Mouse (Mus musculus) lung, postnatal 0 days (tissue): ENCODE data around the gene Cxcl9. TPM values are rescaled to one million over a fixed set of nuclear protein-coding genes. Genes with fewer than 3 reads are reported as not detected.

ENCODE experiments used
- ATAC-seq: fragments of 200-750 bp; cut with Nextera tagmentation; 2 replicates; pipeline ENCODE4 v1.8.0; 2017; ENCODE audit warnings: moderate library complexity
- DNase-seq: peaks from one replicate; pipeline ENCODE4 v3.0.0-alpha.2; 2016; ENCODE audit warnings: low spot score
- H3K27ac ChIP-seq: fragments of 300-500 bp; sonication (generic); 2 replicates; pipeline ENCODE4 v1.5.1; 2014; ENCODE audit warnings: antibody characterized with exemption, mild to moderate bottlenecking, low read length, mixed read lengths
- H3K27me3 ChIP-seq: fragments of 300-500 bp; sonication (generic); replicated peaks from 2 replicates; pipeline ENCODE4 v1.6.1; 2014; ENCODE audit warnings: low read length, mixed read lengths; ENCODE audit not compliant: insufficient read depth
- H3K36me3 ChIP-seq: fragments of 300-500 bp; sonication (generic); 2 replicates; pipeline ENCODE4 v1.6.1; 2014; ENCODE audit warnings: low read length, mixed read lengths; ENCODE audit not compliant: insufficient read depth
- H3K4me1 ChIP-seq: fragments of 300-500 bp; sonication (generic); 2 replicates; pipeline ENCODE4 v1.6.1; 2014; ENCODE audit warnings: antibody characterized with exemption, low read depth, low read length, mixed read lengths; ENCODE audit not compliant: insufficient read depth
- H3K4me2 ChIP-seq: fragments of 300-500 bp; sonication (generic); replicated peaks from 2 replicates; pipeline ENCODE4 v1.6.1; 2014; ENCODE audit warnings: low read depth, mild to moderate bottlenecking, low read length, moderate library complexity, mixed read lengths
- H3K4me3 ChIP-seq: fragments of 300-500 bp; sonication (generic); 2 replicates; pipeline ENCODE4 v1.5.1; 2014; ENCODE audit warnings: low read depth, low read length
- H3K9ac ChIP-seq: fragments of 300-500 bp; sonication (generic); replicated peaks from 2 replicates; pipeline ENCODE4 v1.6.1; 2014; ENCODE audit warnings: low read depth, mild to moderate bottlenecking
- H3K9me3 ChIP-seq: fragments of 300-500 bp; sonication (generic); 2 replicates; pipeline ENCODE4 v1.6.1; 2016; ENCODE audit warnings: low read length, mixed read lengths
- CTCF ChIP-seq: IDR thresholded peaks from 2 replicates; pipeline ENCODE4 v1.5.1; 2016; ENCODE audit warnings: antibody characterized with exemption, mild to moderate bottlenecking
- EP300 ChIP-seq: IDR thresholded peaks from 2 replicates; pipeline ENCODE4 v1.6.1; 2016; ENCODE audit warnings: antibody characterized with exemption, mild to moderate bottlenecking, control low read depth
- WGBS: fragments of 180-500 bp; shearing (Covaris S2); extraction: QIAGEN DNeasy Blood & Tissue Kit; methylation state at CpG from one replicate; pipeline ENCODE4 v1.1.7; 2014; 5-methylcytosine and 5-hydroxymethylcytosine counted together
- polyA plus RNA-seq: library from polyadenylated mRNA; unstranded; fragments of >200 nt; fragmentation: Nextera tagmentation; extraction: Ambion mirVana; gene quantifications from 2 replicates; pipeline ENCODE4 v1.2.1, GENCODE M21; 2015

The Cxcl9 gene
- polyA plus RNA-seq, 1 experiment from 2014 or later, result not detected

GRCm38 (mm10) chr5:92348794-92349413 is 21.0 kb upstream of the Cxcl9 start, which contains the start of gene Cxcl10:
TSS of gene Cxcl10 (minus strand) at chr5:92348889.
- TF ChIP-seq CTCF (no peak), EP300 (no peak)
- DNase-seq, result peak; percentile 73
- WGBS, result 11% methylated on average over 14 of the region's 14 CpGs

GRCm38 (mm10) chr5:92345006-92345405 is 17.1 kb upstream of the Cxcl9 start:
- Histone ChIP-seq H3K27me3 (no peaks in the 10 kb centered on the region), H3K4me1 (peaks cover 4% of the 10 kb centered on the region; the same call in 1 of the 2 replicates), H3K4me3 (no peak overlapping the region), H3K27ac (no peak overlapping the region), H3K9me3 (no peaks in the 10 kb centered on the region), H3K4me2 (no peak overlapping the region), H3K9ac (no peak overlapping the region), H3K36me3 (no peaks in the 10 kb centered on the region)
- 83% methylated on average over 8 of the region's 8 CpGs for WGBS
- DNase-seq (no peak), ATAC-seq (no peak)
- TF ChIP-seq CTCF (no peak), EP300 (no peak)

More at GRCm38 (mm10) chr5:92348794-92349413, 21.0 kb upstream of the Cxcl9 start, which contains the start of gene Cxcl10:
- peak within 1 kb of the TSS; percentile 57 for H3K4me2 ChIP-seq
- H3K27me3 ChIP-seq, result no peaks in the 10 kb centered on the region
- no peak within 1 kb of the TSS for H3K27ac ChIP-seq
- peaks cover 4% of the 10 kb centered on the region; the same call in 1 of the 2 replicates for H3K4me1 ChIP-seq
- peak within 1 kb of the TSS; percentile 19; the same call in 1 of the 2 replicates for H3K9ac ChIP-seq
- H3K9me3 ChIP-seq, result no peaks in the 10 kb centered on the region
- H3K36me3 ChIP-seq, result no peaks in the 10 kb centered on the region
- ATAC-seq, result peak; percentile 76
- H3K4me3 ChIP-seq, result peak within 1 kb of the TSS; percentile 28

GRCm38 (mm10) chr5:92340606-92341005 is 12.7 kb upstream of the Cxcl9 start:
- H3K27ac ChIP-seq, result no peak overlapping the region
- no peaks in the 10 kb centered on the region for H3K9me3 ChIP-seq
- WGBS, result 66% methylated on average over 4 of the region's 4 CpGs
- TF ChIP-seq EP300, result no peak
- no peak for TF ChIP-seq CTCF
- DNase-seq (no peak), ATAC-seq (no peak)
- no peak overlapping the region for H3K4me2 ChIP-seq
- no peak overlapping the region for H3K9ac ChIP-seq
- H3K27me3 ChIP-seq, result no peaks in the 10 kb centered on the region
- H3K4me3 ChIP-seq, result no peak overlapping the region
- H3K36me3 ChIP-seq, result no peaks in the 10 kb centered on the region
- no peaks in the 10 kb centered on the region for H3K4me1 ChIP-seq

GRCm38 (mm10) chr5:92336743-92337142 is 8.9 kb upstream of the Cxcl9 start:
- no peaks in the 10 kb centered on the region for H3K9me3 ChIP-seq
- H3K27me3 ChIP-seq, result no peaks in the 10 kb centered on the region
- H3K4me3 ChIP-seq, result no peak overlapping the region
- 0 out of 2 replicates have a peak, but pooled peaks cover 6% of the 10 kb centered on the region for H3K4me1 ChIP-seq
- WGBS, result 74% methylated on average over 3 of the region's 3 CpGs
- TF ChIP-seq CTCF, result no peak
- no peak for TF ChIP-seq EP300
- no peak for DNase-seq
- H3K27ac ChIP-seq, result no peak overlapping the region
- no peak for ATAC-seq
- no peak overlapping the region for H3K9ac ChIP-seq
- H3K4me2 ChIP-seq, result no peak overlapping the region
- H3K36me3 ChIP-seq, result no peaks in the 10 kb centered on the region

GRCm38 (mm10) chr5:92332359-92332840 is 4.5 kb upstream of the Cxcl9 start:
- peak overlapping the region; percentile 68 for H3K27ac ChIP-seq
- H3K4me1 ChIP-seq, result 0 out of 2 replicates have a peak, but pooled peaks cover 6% of the 10 kb centered on the region
- DNase-seq (peak; percentile 87), ATAC-seq (peak; percentile 80)
- H3K36me3 ChIP-seq, result no peaks in the 10 kb centered on the region
- WGBS, result 36% methylated on average over 9 of the region's 9 CpGs
- peak overlapping the region; percentile 38 for H3K4me2 ChIP-seq
- TF ChIP-seq EP300 (no peak), CTCF (no peak)
- peak overlapping the region; percentile 17 for H3K4me3 ChIP-seq
- no peak overlapping the region for H3K9ac ChIP-seq
- no peaks in the 10 kb centered on the region for H3K27me3 ChIP-seq
- H3K9me3 ChIP-seq, result no peaks in the 10 kb centered on the region

GRCm38 (mm10) chr5:92331635-92332338 is 3.9 kb upstream of the Cxcl9 start, which contains the start of gene Art3:
TSS of gene Art3 (plus strand) at chr5:92331827.
- no peak for TF ChIP-seq EP300
- TF ChIP-seq CTCF, result no peak
- peak within 1 kb of the TSS; percentile 17 for H3K4me3 ChIP-seq
- 0 out of 2 replicates have a peak, but pooled peaks cover 6% of the 10 kb centered on the region for H3K4me1 ChIP-seq
- DNase-seq, result no peak
- H3K36me3 ChIP-seq, result no peaks in the 10 kb centered on the region
- 88% methylated on average over 17 of the region's 17 CpGs for WGBS
- no peaks in the 10 kb centered on the region for H3K27me3 ChIP-seq
- peak within 1 kb of the TSS; percentile 38 for H3K4me2 ChIP-seq
- H3K9me3 ChIP-seq, result no peaks in the 10 kb centered on the region
- no peak within 1 kb of the TSS for H3K9ac ChIP-seq
- H3K27ac ChIP-seq, result peak within 1 kb of the TSS; percentile 68
- ATAC-seq, result no peak
